Mouse (Mus musculus): ENCODE data around the gene Itpr1. TPM values are rescaled to one million over a fixed set of nuclear protein-coding genes. Genes with fewer than 3 reads are reported as not detected.

Gene Itpr1
- polyA plus RNA-seq, 1 experiment from 2014 or later: 16.7 TPM

- Histone ChIP-seq H3K9me3 (replicated peaks; ENCODE audit: control insufficient read depth, low read length) (no peaks in the 10 kb centered on the region), H3K9ac (ENCODE audit: low read depth, low read length) (no peak overlapping the region), H3K4me3 (ENCODE audit: low read depth, low read length) (no peak overlapping the region), H3K27ac (ENCODE audit: low read depth, low read length) (no peak overlapping the region), H3K36me3 (ENCODE audit: control insufficient read depth, insufficient read depth, low read length) (no peaks in the 10 kb centered on the region), H3K4me1 (ENCODE audit: control insufficient read depth, insufficient read depth, low read length) (peaks cover 7% of the 10 kb centered on the region; the same call in 1 of the 2 replicates), H3K4me2 (no peak overlapping the region), H3K27me3 (ENCODE audit: control insufficient read depth, insufficient read depth, low read length) (no peaks in the 10 kb centered on the region)
- ATAC-seq (replicated peaks; ENCODE audit: insufficient number of reproducible peaks, low FRiP score, low TSS enrichment): no peak
- 72% methylated on average over 5 of the region's 5 CpGs for WGBS (ENCODE audit: insufficient replicate concordance)
Observed at GRCm38 (mm10) chr6:108206914-108207566, 5.9 kb upstream of the Itpr1 start.

- Histone ChIP-seq H3K4me3 (ENCODE audit: low read depth, low read length) (peak overlapping the region; percentile 76), H3K27ac (ENCODE audit: low read depth, low read length) (peak overlapping the region; percentile 36), H3K36me3 (ENCODE audit: control insufficient read depth, insufficient read depth, low read length) (no peaks in the 10 kb centered on the region), H3K4me1 (ENCODE audit: control insufficient read depth, insufficient read depth, low read length) (peaks cover 21% of the 10 kb centered on the region), H3K27me3 (ENCODE audit: control insufficient read depth, insufficient read depth, low read length) (no peaks in the 10 kb centered on the region), H3K9me3 (replicated peaks; ENCODE audit: control insufficient read depth, low read length) (no peaks in the 10 kb centered on the region), H3K9ac (ENCODE audit: low read depth, low read length) (peak overlapping the region; percentile 76), H3K4me2 (peak overlapping the region; percentile 79)
- WGBS (ENCODE audit: insufficient replicate concordance): 6% methylated on average over 36 of the region's 36 CpGs
- no peak; the same call in 1 of the 2 replicates for ATAC-seq (replicated peaks; ENCODE audit: insufficient number of reproducible peaks, low FRiP score, low TSS enrichment)
Observed at GRCm38 (mm10) chr6:108211896-108212880, 708 bp upstream of the Itpr1 start.

- no peaks in the 10 kb centered on the region for H3K36me3 ChIP-seq (ENCODE audit: control insufficient read depth, insufficient read depth, low read length)
- peak overlapping the region; percentile 42; the same call in 1 of the 2 replicates for H3K27ac ChIP-seq (ENCODE audit: low read depth, low read length)
- ATAC-seq (replicated peaks; ENCODE audit: insufficient number of reproducible peaks, low FRiP score, low TSS enrichment): no peak
Observed at GRCm38 (mm10) chr6:108213481-108214293, 791 bp downstream of the Itpr1 start.

GRCm38 (mm10) chr6:108214294-108214925, 1.5 kb downstream of the Itpr1 start:
- H3K27ac ChIP-seq (ENCODE audit: low read depth, low read length): no peak overlapping the region
- H3K4me2 ChIP-seq: peak overlapping the region; percentile 79
- peaks cover 21% of the 10 kb centered on the region for H3K4me1 ChIP-seq (ENCODE audit: control insufficient read depth, insufficient read depth, low read length)
- no peaks in the 10 kb centered on the region for H3K9me3 ChIP-seq (replicated peaks; ENCODE audit: control insufficient read depth, low read length)
- peak overlapping the region; percentile 76 for H3K4me3 ChIP-seq (ENCODE audit: low read depth, low read length)
- no peaks in the 10 kb centered on the region for H3K36me3 ChIP-seq (ENCODE audit: control insufficient read depth, insufficient read depth, low read length)
- ATAC-seq (replicated peaks; ENCODE audit: insufficient number of reproducible peaks, low FRiP score, low TSS enrichment): no peak
- H3K27me3 ChIP-seq (ENCODE audit: control insufficient read depth, insufficient read depth, low read length): no peaks in the 10 kb centered on the region
- peak overlapping the region; percentile 80 for H3K9ac ChIP-seq (ENCODE audit: low read depth, low read length)
- 10% methylated on average over 10 of the region's 10 CpGs for WGBS (ENCODE audit: insufficient replicate concordance)

More at GRCm38 (mm10) chr6:108213481-108214293, 791 bp downstream of the Itpr1 start:
- under 1% methylated on average over 28 of the region's 29 CpGs for WGBS (ENCODE audit: insufficient replicate concordance)
- no peaks in the 10 kb centered on the region for H3K9me3 ChIP-seq (replicated peaks; ENCODE audit: control insufficient read depth, low read length)
- H3K4me3 ChIP-seq (ENCODE audit: low read depth, low read length): peak overlapping the region; percentile 76
- H3K27me3 ChIP-seq (ENCODE audit: control insufficient read depth, insufficient read depth, low read length): no peaks in the 10 kb centered on the region
- peak overlapping the region; percentile 79 for H3K4me2 ChIP-seq
- H3K9ac ChIP-seq (ENCODE audit: low read depth, low read length): peak overlapping the region; percentile 80
- peaks cover 21% of the 10 kb centered on the region for H3K4me1 ChIP-seq (ENCODE audit: control insufficient read depth, insufficient read depth, low read length)

- Histone ChIP-seq H3K4me3 (ENCODE audit: low read depth, low read length) (no peak overlapping the region), H3K27me3 (ENCODE audit: control insufficient read depth, insufficient read depth, low read length) (no peaks in the 10 kb centered on the region), H3K9me3 (replicated peaks; ENCODE audit: control insufficient read depth, low read length) (no peaks in the 10 kb centered on the region), H3K9ac (ENCODE audit: low read depth, low read length) (no peak overlapping the region), H3K4me2 (peak overlapping the region; percentile 7; the same call in 1 of the 2 replicates), H3K36me3 (ENCODE audit: control insufficient read depth, insufficient read depth, low read length) (no peaks in the 10 kb centered on the region), H3K4me1 (ENCODE audit: control insufficient read depth, insufficient read depth, low read length) (peaks cover 20% of the 10 kb centered on the region), H3K27ac (ENCODE audit: low read depth, low read length) (no peak overlapping the region)
- WGBS (ENCODE audit: insufficient replicate concordance): 83% methylated on average over 5 of the region's 5 CpGs
- ATAC-seq (replicated peaks; ENCODE audit: insufficient number of reproducible peaks, low FRiP score, low TSS enrichment): no peak
Observed at GRCm38 (mm10) chr6:108216091-108216490, 3.2 kb downstream of the Itpr1 start.

GRCm38 (mm10) chr6:108216832-108217231, 3.9 kb downstream of the Itpr1 start:
- Histone ChIP-seq H3K4me3 (ENCODE audit: low read depth, low read length) (no peak overlapping the region), H3K9me3 (replicated peaks; ENCODE audit: control insufficient read depth, low read length) (no peaks in the 10 kb centered on the region), H3K36me3 (ENCODE audit: control insufficient read depth, insufficient read depth, low read length) (no peaks in the 10 kb centered on the region), H3K4me1 (ENCODE audit: control insufficient read depth, insufficient read depth, low read length) (peaks cover 14% of the 10 kb centered on the region), H3K27me3 (ENCODE audit: control insufficient read depth, insufficient read depth, low read length) (no peaks in the 10 kb centered on the region), H3K27ac (ENCODE audit: low read depth, low read length) (no peak overlapping the region), H3K9ac (ENCODE audit: low read depth, low read length) (no peak overlapping the region), H3K4me2 (no peak overlapping the region)
- ATAC-seq (replicated peaks; ENCODE audit: insufficient number of reproducible peaks, low FRiP score, low TSS enrichment): no peak
- 94% methylated on average over 8 of the region's 8 CpGs for WGBS (ENCODE audit: insufficient replicate concordance)

GRCm38 (mm10) chr6:108217987-108218386, 5.1 kb downstream of the Itpr1 start:
- H3K9ac ChIP-seq (ENCODE audit: low read depth, low read length): no peak overlapping the region
- no peaks in the 10 kb centered on the region for H3K27me3 ChIP-seq (ENCODE audit: control insufficient read depth, insufficient read depth, low read length)
- H3K4me1 ChIP-seq (ENCODE audit: control insufficient read depth, insufficient read depth, low read length): peaks cover 14% of the 10 kb centered on the region
- H3K27ac ChIP-seq (ENCODE audit: low read depth, low read length): no peak overlapping the region
- no peaks in the 10 kb centered on the region for H3K36me3 ChIP-seq (ENCODE audit: control insufficient read depth, insufficient read depth, low read length)
- 79% methylated on average over 3 of the region's 3 CpGs for WGBS (ENCODE audit: insufficient replicate concordance)
- H3K4me3 ChIP-seq (ENCODE audit: low read depth, low read length): no peak overlapping the region
- H3K9me3 ChIP-seq (replicated peaks; ENCODE audit: control insufficient read depth, low read length): no peaks in the 10 kb centered on the region
- H3K4me2 ChIP-seq: no peak overlapping the region
- ATAC-seq (replicated peaks; ENCODE audit: insufficient number of reproducible peaks, low FRiP score, low TSS enrichment): no peak

GRCm38 (mm10) chr6:108222435-108222834, 9.5 kb downstream of the Itpr1 start:
- 68% methylated on average over 5 of the region's 5 CpGs for WGBS (ENCODE audit: insufficient replicate concordance)
- no peak overlapping the region for H3K27ac ChIP-seq (ENCODE audit: low read depth, low read length)
- H3K4me1 ChIP-seq (ENCODE audit: control insufficient read depth, insufficient read depth, low read length): peaks cover 21% of the 10 kb centered on the region
- H3K9me3 ChIP-seq (replicated peaks; ENCODE audit: control insufficient read depth, low read length): no peaks in the 10 kb centered on the region
- no peak for ATAC-seq (replicated peaks; ENCODE audit: insufficient number of reproducible peaks, low FRiP score, low TSS enrichment)
- H3K36me3 ChIP-seq (ENCODE audit: control insufficient read depth, insufficient read depth, low read length): no peaks in the 10 kb centered on the region
- H3K27me3 ChIP-seq (ENCODE audit: control insufficient read depth, insufficient read depth, low read length): no peaks in the 10 kb centered on the region
- no peak overlapping the region for H3K4me3 ChIP-seq (ENCODE audit: low read depth, low read length)
- no peak overlapping the region for H3K9ac ChIP-seq (ENCODE audit: low read depth, low read length)
- H3K4me2 ChIP-seq: no peak overlapping the region
